Mouse (Mus musculus) kidney, adult 18-20 months (tissue): ENCODE results near the gene Gm18596.
"Not testable (repeated sequence)": the region's sequence is repeated elsewhere in the genome, so short reads cannot be mapped to it uniquely, and the experiment has no call there.

Experiments used
- DNase-seq: peaks from one replicate; pipeline ENCODE4 v3.0.0; 2021

Gm18596 gene

GRCm38 (mm10) chr10:77741924-77742688 is at the start of gene Gm18596:
TSS of gene Gm18596 (minus strand) at chr10:77742638.
- DNase-seq: not testable (repeated sequence)

GRCm38 (mm10) chr10:77788621-77789020 is 46.2 kb upstream of the Gm18596 start:
- DNase-seq: no peak

- not testable (repeated sequence) for DNase-seq
Measured at GRCm38 (mm10) chr10:77787876-77788275, 45.4 kb upstream of the Gm18596 start, which contains the start of gene Gm7137. TSS of gene Gm7137 (minus strand) at chr10:77788200.

DNA sequence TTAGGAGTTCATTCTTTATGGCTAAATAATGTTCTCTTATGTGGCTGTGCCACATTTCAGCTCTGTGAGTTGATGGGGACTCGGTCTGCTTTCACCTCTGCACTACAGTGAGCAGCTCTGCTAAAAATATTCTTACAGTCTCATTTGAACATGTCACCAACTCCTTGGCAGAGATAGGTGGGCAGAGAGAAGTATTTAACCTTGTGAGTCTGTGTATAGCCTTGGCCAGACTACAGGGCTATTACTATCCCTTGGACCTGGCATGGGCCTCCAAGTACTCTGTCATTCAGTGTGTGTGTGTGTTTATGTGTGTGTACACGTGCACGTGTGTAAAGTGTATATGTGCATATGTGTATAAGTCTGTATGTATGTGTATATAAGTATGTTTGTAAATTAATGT is 41.0 kb upstream of the Gm18596 start:
- not testable (repeated sequence) for DNase-seq

- DNase-seq: not testable (repeated sequence)
Measured at GRCm38 (mm10) chr10:77782442-77782841, 40.0 kb upstream of the Gm18596 start, which contains the start of gene Gm3250. TSS of gene Gm3250 (minus strand) at chr10:77782542.

DNA sequence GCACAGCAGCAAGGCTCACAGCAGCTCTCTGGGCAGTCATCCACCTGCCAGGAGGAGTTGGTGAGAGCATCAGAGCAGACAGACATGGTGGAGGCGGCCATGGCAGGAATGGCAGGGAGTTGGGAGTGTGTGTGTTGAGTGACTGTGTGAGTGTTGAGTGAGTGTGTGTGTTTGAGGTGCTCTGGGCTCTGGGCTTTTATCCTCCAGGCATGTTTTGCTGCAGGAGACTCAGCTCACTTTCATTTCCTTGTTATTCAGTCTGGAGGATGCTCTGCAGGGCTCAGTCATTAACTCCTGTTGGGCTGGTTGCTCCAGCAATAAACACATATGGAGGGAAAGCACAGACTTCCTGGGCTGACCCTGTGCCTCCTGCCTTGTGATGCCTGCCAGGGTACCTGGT is 34.4 kb upstream of the Gm18596 start, which contains the start of gene Gm7138:
Gm7138 (minus strand) TSS at position 101 of the 400 bp plus-strand sequence.
- not testable (repeated sequence) for DNase-seq

DNA sequence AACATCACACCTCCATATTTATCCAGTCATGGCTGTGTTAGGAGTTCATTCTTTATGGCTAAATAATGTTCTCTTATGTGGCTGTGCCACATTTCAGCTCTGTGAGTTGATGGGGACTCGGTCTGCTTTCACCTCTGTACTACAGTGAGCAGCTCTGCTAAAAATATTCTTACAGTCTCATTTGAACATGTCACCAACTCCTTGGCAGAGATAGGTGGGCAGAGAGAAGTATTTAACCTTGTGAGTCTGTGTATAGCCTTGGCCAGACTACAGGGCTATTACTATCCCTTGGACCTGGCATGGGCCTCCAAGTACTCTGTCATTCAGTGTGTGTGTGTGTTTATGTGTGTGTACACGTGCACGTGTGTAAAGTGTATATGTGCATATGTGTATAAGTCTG is 29.7 kb upstream of the Gm18596 start:
- DNase-seq: not testable (repeated sequence)

DNA sequence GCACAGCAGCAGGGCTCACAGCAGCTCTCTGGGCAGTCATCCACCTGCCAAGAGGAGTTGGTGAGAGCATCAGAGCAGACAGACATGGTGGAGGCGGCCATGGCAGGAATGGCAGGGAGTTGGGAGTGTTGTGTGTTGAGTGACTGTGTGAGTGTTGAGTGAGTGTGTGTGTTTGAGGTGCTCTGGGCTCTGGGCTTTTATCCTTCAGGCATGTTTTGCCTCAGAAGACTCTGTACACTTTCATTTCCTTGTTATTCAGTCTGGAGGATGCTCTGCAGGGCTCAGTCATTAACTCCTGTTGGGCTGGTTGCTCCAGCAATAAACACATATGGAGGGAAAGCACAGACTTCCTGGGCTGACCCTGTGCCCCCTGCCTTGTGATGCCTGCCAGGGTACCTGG is 28.8 kb upstream of the Gm18596 start, which contains the start of gene Gm3238:
Gm3238 (minus strand) TSS at position 101 of the 400 bp plus-strand sequence.
- DNase-seq: not testable (repeated sequence)

DNA sequence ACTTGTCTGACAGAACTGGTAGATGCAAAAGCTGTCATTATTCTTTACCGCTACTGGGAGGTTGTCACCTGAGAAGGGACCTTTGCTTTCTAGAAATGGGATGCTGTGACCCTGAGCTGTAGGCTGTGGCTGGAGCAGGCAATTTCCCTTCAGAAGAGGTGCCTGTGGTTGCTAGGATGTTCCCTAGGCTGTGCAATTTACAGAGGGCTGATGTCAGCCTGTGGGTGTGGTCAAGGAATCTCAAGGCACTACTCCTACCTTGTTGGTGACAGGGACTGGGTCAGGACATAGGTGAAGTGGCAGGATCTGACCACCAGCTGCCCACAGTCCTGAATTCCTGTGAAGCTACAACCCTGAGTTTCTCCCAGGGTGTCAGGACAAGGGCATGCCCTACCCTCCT is 27.3 kb upstream of the Gm18596 start:
- DNase-seq: no peak

GRCm38 (mm10) chr10:77759582-77759981 is 17.1 kb upstream of the Gm18596 start, which contains the start of gene Gm3233:
TSS of gene Gm3233 (minus strand) at chr10:77759682.
- DNase-seq: not testable (repeated sequence)

GRCm38 (mm10) chr10:77753448-77753847 is 11.0 kb upstream of the Gm18596 start:
- DNase-seq: no peak

DNA sequence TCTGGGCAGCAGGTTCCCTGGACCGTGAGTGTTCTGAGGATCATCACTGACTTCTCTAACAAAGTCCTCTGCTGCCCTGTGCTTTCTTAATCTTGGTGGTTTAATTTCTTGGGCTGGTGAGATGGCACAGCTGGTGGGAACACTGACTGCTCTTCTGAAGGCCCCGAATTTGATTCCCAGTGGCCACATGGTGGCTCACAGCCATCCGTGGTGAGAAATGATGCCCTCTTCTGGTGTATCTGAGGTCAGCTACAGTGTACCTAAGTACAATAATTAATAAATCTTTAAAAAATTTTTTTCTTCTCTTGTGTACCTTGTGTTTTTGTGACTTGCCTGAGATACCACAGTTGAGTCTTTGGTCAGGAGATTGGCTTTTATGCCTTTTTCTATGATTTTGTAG is 9.9 kb upstream of the Gm18596 start:
- DNase-seq: not testable (repeated sequence)

- DNase-seq: not testable (repeated sequence)
Measured at GRCm38 (mm10) chr10:77751254-77751653, 8.8 kb upstream of the Gm18596 start, which contains the start of gene Gm9736. TSS of gene Gm9736 (minus strand) at chr10:77751354.

DNA sequence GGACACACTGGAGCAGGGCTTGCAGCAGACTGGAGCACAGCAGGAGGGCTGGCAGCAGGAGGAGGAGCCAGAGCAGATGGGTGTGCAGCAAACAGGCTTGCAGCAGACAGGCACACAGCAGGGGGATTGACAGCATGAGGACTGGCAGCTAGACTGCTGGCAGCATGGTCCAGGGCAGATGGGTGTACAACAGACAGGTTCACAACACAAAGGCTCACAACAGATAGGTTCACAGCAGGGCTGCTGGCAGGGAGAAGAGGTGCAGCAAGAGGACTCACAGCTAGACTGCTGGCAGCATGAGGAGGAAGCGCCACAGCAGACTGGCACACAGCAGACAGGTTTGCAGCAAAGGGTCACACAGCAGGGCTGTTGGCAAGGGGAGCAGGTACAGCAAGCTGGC is 8.2 kb upstream of the Gm18596 start:
- DNase-seq: not testable (repeated sequence)

GRCm38 (mm10) chr10:77738929-77739328 is 3.5 kb downstream of the Gm18596 start:
- no peak for DNase-seq

- no peak for DNase-seq
Measured at GRCm38 (mm10) chr10:77735928-77736327, 6.5 kb downstream of the Gm18596 start.

- peak; percentile 5 for DNase-seq
Measured at GRCm38 (mm10) chr10:77729241-77729640, 13.2 kb downstream of the Gm18596 start.

GRCm38 (mm10) chr10:77728280-77728679 is 14.2 kb downstream of the Gm18596 start:
- no peak for DNase-seq

DNA sequence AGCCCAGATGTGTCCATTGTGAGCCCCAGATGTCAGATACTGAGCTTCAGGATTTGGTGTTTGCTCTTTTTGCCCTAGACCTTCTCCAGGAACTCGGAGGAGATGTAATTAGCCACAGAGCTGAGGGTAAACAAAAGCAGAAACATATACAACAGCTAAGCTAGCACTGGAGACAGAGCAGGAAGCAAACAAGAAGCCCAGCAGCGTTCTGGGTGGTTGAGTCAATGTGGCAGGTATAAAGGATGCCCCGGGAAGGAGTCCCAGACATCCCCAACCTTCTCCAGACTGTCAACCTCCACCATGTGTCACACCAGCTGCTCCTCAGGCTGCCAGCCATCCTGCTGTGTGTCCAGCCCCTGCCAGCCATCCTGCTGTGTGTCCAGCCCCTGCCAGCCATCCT is 16.3 kb downstream of the Gm18596 start, which contains the start of gene Gm10100:
Gm10100 (plus strand) TSS at position 301 of the 400 bp plus-strand sequence.
- DNase-seq: no peak

DNA sequence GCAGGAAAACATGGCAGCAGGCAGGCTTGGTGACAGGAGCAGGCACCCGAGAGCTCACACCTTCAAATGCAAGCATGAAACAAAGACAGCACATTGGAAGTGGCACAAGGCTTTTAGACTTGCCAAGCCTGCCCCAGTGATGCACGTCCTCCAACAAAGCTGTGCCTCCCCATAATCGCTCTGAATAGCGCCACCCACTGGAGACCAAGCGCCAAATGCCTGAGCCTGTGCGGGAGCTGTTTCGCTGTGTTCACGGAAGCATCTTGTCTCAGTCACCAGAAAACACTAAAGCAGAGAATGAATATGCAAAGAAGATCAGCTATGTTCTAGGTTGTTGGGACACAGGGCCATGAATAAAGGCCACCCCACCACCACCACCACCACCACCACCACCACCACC is 17.6 kb downstream of the Gm18596 start:
- no peak for DNase-seq

DNA sequence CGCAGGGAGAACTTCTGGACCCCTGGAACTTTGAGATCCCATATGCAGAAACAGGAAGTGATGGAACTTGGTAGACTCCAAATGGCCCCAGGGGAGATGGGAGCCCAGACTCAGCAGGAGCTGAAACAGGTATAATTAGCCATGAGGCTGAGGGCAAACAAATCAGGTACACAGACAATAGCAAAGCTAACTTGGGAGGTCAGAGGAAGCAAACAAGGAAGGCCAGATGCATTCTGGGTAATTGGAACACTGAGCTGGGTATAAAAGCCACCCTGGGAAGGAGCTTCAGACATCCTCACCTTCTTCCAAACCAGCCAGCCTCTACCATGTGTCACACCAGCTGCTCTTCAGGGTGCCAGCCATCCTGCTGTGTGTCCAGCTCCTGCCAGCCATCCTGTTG is 22.1 kb downstream of the Gm18596 start, which contains the start of gene Krtap12-1:
Krtap12-1 (plus strand) TSS at position 301 of the 400 bp plus-strand sequence.
- not testable (repeated sequence) for DNase-seq

DNA sequence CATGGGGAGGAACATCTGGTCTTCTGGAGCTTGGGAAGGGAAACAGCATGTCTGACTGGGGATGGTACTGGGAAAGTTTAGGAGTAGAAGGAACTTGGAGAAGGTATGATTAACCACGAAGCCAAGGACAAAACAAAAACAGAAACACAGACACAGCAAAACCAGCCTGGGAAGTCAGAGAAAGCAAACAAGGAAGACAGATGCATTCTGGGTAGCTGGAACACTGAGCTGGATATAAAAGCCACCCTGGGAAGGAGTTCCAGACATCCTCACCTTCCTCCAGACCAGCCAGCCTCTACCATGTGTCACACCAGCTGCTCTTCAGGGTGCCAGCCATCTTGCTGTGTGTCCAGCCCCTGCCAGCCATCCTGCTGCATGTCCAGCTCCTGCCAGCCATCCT is 26.9 kb downstream of the Gm18596 start, which contains the start of gene Gm10142:
Gm10142 (plus strand) TSS at position 301 of the 400 bp plus-strand sequence.
- no peak for DNase-seq

GRCm38 (mm10) chr10:77713734-77714133 is 28.7 kb downstream of the Gm18596 start:
- no peak for DNase-seq

DNA sequence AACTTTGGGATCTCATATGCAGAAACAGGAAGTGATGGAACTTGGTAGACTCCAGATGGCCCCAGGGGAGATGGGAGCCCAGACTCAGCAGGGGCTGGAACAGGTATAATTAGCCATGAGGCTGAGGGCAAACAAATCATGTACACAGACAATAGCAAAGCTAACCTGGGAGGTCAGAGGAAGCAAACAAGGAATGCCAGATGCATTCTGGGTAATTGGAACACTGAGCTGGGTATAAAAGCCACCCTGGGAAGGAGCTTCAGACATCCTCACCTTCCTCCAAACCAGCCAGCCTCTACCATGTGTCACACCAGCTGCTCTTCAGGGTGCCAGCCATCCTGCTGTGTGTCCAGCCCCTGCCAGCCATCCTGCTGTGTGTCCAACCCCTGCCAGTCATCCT is 31.3 kb downstream of the Gm18596 start, which contains the start of gene Gm10024:
Gm10024 (plus strand) TSS at position 301 of the 400 bp plus-strand sequence.
- not testable (repeated sequence) for DNase-seq
